Comparison of ENCODE assay signal across 12 mouse cellular contexts in the genomic region with DNA sequence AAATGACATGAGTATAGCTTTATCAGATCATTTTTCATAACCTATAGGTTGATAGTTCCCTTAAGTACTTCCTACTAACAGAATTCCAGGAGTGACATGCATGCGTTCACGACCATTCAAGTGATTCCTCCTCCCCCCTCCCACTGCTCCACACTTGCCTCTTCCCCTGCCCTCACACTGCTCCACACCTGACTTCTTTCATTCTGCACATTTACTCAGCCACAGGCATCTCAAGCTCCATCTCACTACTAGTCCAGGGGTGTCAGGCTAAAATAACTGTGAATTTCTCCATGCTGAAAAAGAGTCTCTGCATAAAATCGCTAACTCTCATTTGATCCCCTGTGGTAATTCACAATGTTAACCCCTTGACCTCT.
"Had no signal": no experiment of that assay in that cellular context is flagged by ENCODE, and none has a peak within 500 bp of the region (broad histone marks: within the 10 kb centered on the region; RNA-seq: fewer than 3 reads in every experiment).

No protein-coding gene starts in this region.

- DNase-seq: retina, postnatal 1 day; right cerebral cortex, postnatal 4 days; spleen, adult 18-20 months; thymus, adult 18-20 months; thymus, adult 2 months; thymus, postnatal 14 days; thymus, postnatal 25 days; thymus, postnatal 36 days; thymus, postnatal 4 days had no signal

- H3K4me1 ChIP-seq: neural tube, embryonic 15.5 days; stomach, embryonic 15.5 days had no signal

- H3K36me3 ChIP-seq: neural tube, embryonic 15.5 days; stomach, embryonic 15.5 days had no signal

- H3K9me3 ChIP-seq: neural tube, embryonic 15.5 days; stomach, embryonic 15.5 days had no signal

- H3K9ac ChIP-seq: neural tube, embryonic 15.5 days; stomach, embryonic 15.5 days had no signal

- H3K4me3 ChIP-seq: neural tube, embryonic 15.5 days; stomach, embryonic 15.5 days had no signal

- H3K27me3 ChIP-seq: neural tube, embryonic 15.5 days; stomach, embryonic 15.5 days had no signal

- H3K27ac ChIP-seq: neural tube, embryonic 15.5 days; stomach, embryonic 15.5 days; stomach, postnatal 0 days had no signal

- H3K4me2 ChIP-seq: neural tube, embryonic 15.5 days; stomach, embryonic 15.5 days had no signal
